Mouse (Mus musculus) megakaryocyte-erythroid progenitor cell, adult 5 weeks (primary cell): ENCODE results near the gene R3hdm1. TPM values are rescaled to one million over a fixed set of nuclear protein-coding genes. Genes with fewer than 3 reads are reported as not detected.

ENCODE experiments used
- polyA plus RNA-seq: library from polyadenylated mRNA; stranded (reverse); fragments of >175 nt; gene quantifications from 2 replicates; pipeline ENCODE4 v1.2.3, GENCODE M21; 2012

The R3hdm1 gene
- 87.1 and 94.3 TPM in 2 replicates for polyA plus RNA-seq

GRCm38 (mm10) chr1:128102641-128103461 lies at the start of gene R3hdm1, which contains the start of gene Zranb3:
R3hdm1 (plus strand) TSS chr1:128103301.
Zranb3 (minus strand) TSS chr1:128103047.

DNA sequence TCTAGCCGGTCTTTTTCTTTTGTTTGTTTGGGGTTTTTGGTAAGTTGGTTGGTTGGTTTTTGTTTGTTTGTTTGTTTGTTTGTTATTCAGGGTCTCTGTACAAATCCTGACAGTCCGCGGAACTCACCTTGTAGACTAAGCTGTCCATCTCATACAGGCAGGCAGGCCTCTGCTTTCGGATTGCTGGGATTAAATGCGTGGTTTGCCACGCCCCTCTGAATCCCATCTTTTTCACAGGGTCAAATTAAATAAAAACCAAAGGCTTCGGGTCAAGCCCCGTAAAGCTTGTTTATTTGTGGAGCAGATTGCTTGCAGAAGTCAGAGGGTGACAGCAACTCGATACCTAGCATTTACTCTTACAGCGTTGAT lies 140.5 kb downstream of the R3hdm1 start, which contains the start of gene Ubxn4:
Gene Ubxn4, plus strand, starts transcription at position 338 of the 369 bp plus-strand sequence.

Other genes with a start within 250 kb of the R3hdm1 start
- gene Map3k19, start 248.3 kb upstream of the R3hdm1 start, polyA plus RNA-seq = 0.02 TPM in 2 replicates
- gene Rab3gap1, start 234.5 kb upstream of the R3hdm1 start, polyA plus RNA-seq = 16.2 and 19.9 TPM in 2 replicates
- gene Zranb3, start 254 bp upstream of the R3hdm1 start, polyA plus RNA-seq = 1.1 and 1.5 TPM in 2 replicates
- 25.3 and 31.3 TPM in 2 replicates for gene Ubxn4, start 140.7 kb downstream of the R3hdm1 start, polyA plus RNA-seq
- 0.04 and 0.06 TPM in 2 replicates for gene Lct, start 225.0 kb downstream of the R3hdm1 start, polyA plus RNA-seq